Mouse (Mus musculus): ENCODE data around the gene Anks1. TPM values are rescaled to one million over a fixed set of nuclear protein-coding genes. Genes with fewer than 3 reads are reported as not detected.

Gene Anks1
- polyA plus RNA-seq, 1 experiment from 2014 or later = 18.7 TPM

GRCm38 (mm10) chr17:27911371-27911770 lies 2.3 kb downstream of the Anks1 start:
- WGBS = 92% methylated on average over 7 of the region's 7 CpGs
- Histone ChIP-seq H3K27me3 (ENCODE audit: insufficient read depth, low read length) (no peaks in the 10 kb centered on the region), H3K36me3 (ENCODE audit: insufficient read depth) (peaks cover 11% of the 10 kb centered on the region; the same call in 1 of the 2 replicates), H3K4me2 (peak overlapping the region; percentile 72), H3K4me1 (ENCODE audit: insufficient read depth) (peaks cover 3% of the 10 kb centered on the region; the same call in 1 of the 2 replicates), H3K9ac (no peak overlapping the region), H3K9me3 (ENCODE audit: low read depth, low read length) (no peaks in the 10 kb centered on the region), H3K4me3 (ENCODE audit: low read depth, low read length) (no peak overlapping the region), H3K27ac (ENCODE audit: low read depth) (no peak overlapping the region)
- DNase-seq (no peak), ATAC-seq (ENCODE audit: insufficient read depth) (no peak)
- no peak for TF ChIP-seq CTCF (IDR thresholded peaks at IDR 0.05; ENCODE audit: low read depth)

- H3K36me3 ChIP-seq (ENCODE audit: insufficient read depth) = peaks cover 11% of the 10 kb centered on the region; the same call in 1 of the 2 replicates
- no peaks in the 10 kb centered on the region for H3K9me3 ChIP-seq (ENCODE audit: low read depth, low read length)
- ATAC-seq (ENCODE audit: insufficient read depth) (no peak), DNase-seq (no peak)
- H3K9ac ChIP-seq = no peak overlapping the region
- H3K4me3 ChIP-seq (ENCODE audit: low read depth, low read length) = no peak overlapping the region
- no peak overlapping the region for H3K4me2 ChIP-seq
- H3K4me1 ChIP-seq (ENCODE audit: insufficient read depth) = no peaks in the 10 kb centered on the region
- whole genome bisulfite sequencing = 54% methylated on average over 4 of the region's 4 CpGs
- H3K27me3 ChIP-seq (ENCODE audit: insufficient read depth, low read length) = no peaks in the 10 kb centered on the region
- no peak for TF ChIP-seq CTCF (IDR thresholded peaks at IDR 0.05; ENCODE audit: low read depth)
- H3K27ac ChIP-seq (ENCODE audit: low read depth) = no peak overlapping the region
Observed at GRCm38 (mm10) chr17:27914742-27915141, 5.6 kb downstream of the Anks1 start.

- Histone ChIP-seq H3K27ac (ENCODE audit: low read depth) (peak overlapping the region; percentile 42; the same call in 1 of the 2 replicates), H3K9me3 (ENCODE audit: low read depth, low read length) (no peaks in the 10 kb centered on the region), H3K4me3 (ENCODE audit: low read depth, low read length) (no peak overlapping the region), H3K4me2 (no peak overlapping the region), H3K9ac (no peak overlapping the region), H3K27me3 (ENCODE audit: insufficient read depth, low read length) (no peaks in the 10 kb centered on the region), H3K36me3 (ENCODE audit: insufficient read depth) (peaks cover 11% of the 10 kb centered on the region; the same call in 1 of the 2 replicates), H3K4me1 (ENCODE audit: insufficient read depth) (0 out of 2 replicates have a peak, but pooled peaks cover 3% of the 10 kb centered on the region)
- peak; percentile 62; the same call in 1 of the 2 replicates for ATAC-seq (ENCODE audit: insufficient read depth)
- no peak for TF ChIP-seq CTCF (IDR thresholded peaks at IDR 0.05; ENCODE audit: low read depth)
- WGBS = 43% methylated on average over 4 of the region's 4 CpGs
- peak; percentile 67 for DNase-seq
Observed at GRCm38 (mm10) chr17:27916366-27916765, 7.3 kb downstream of the Anks1 start.

GRCm38 (mm10) chr17:27920676-27921075 lies 11.6 kb downstream of the Anks1 start:
- Histone ChIP-seq H3K9ac (no peak overlapping the region), H3K36me3 (ENCODE audit: insufficient read depth) (no peaks in the 10 kb centered on the region), H3K4me2 (no peak overlapping the region), H3K27ac (ENCODE audit: low read depth) (0 out of 2 replicates have a peak overlapping the region, but pooled peaks have one; percentile 32), H3K27me3 (ENCODE audit: insufficient read depth, low read length) (no peaks in the 10 kb centered on the region), H3K4me1 (ENCODE audit: insufficient read depth) (peaks cover 20% of the 10 kb centered on the region), H3K4me3 (ENCODE audit: low read depth, low read length) (no peak overlapping the region), H3K9me3 (ENCODE audit: low read depth, low read length) (no peaks in the 10 kb centered on the region)
- no peak for TF ChIP-seq CTCF (IDR thresholded peaks at IDR 0.05; ENCODE audit: low read depth)
- DNase-seq (peak; percentile 73), ATAC-seq (ENCODE audit: insufficient read depth) (peak; percentile 36; the same call in 1 of the 2 replicates)
- WGBS = 62% methylated on average over 4 of the region's 4 CpGs

GRCm38 (mm10) chr17:27922174-27922712 lies 13.1 kb downstream of the Anks1 start:
- 47% methylated on average over 11 of the region's 11 CpGs for WGBS
- Histone ChIP-seq H3K9ac (no peak overlapping the region), H3K4me1 (ENCODE audit: insufficient read depth) (peaks cover 25% of the 10 kb centered on the region), H3K4me3 (ENCODE audit: low read depth, low read length) (no peak overlapping the region), H3K4me2 (no peak overlapping the region), H3K27ac (ENCODE audit: low read depth) (no peak overlapping the region), H3K9me3 (ENCODE audit: low read depth, low read length) (no peaks in the 10 kb centered on the region), H3K27me3 (ENCODE audit: insufficient read depth, low read length) (no peaks in the 10 kb centered on the region), H3K36me3 (ENCODE audit: insufficient read depth) (no peaks in the 10 kb centered on the region)
- peak; percentile 76 for DNase-seq
- no peak for ATAC-seq (ENCODE audit: insufficient read depth)
- TF ChIP-seq CTCF (IDR thresholded peaks at IDR 0.05; ENCODE audit: low read depth) = no peak

- H3K9me3 ChIP-seq (ENCODE audit: low read depth, low read length) = no peaks in the 10 kb centered on the region
Observed at GRCm38 (mm10) chr17:27925054-27925453, 15.9 kb downstream of the Anks1 start.

GRCm38 (mm10) chr17:27925504-27925903 lies 16.4 kb downstream of the Anks1 start:
- 52% methylated on average over 7 of the region's 7 CpGs for WGBS
- Histone ChIP-seq H3K4me2 (no peak overlapping the region), H3K4me3 (ENCODE audit: low read depth, low read length) (no peak overlapping the region), H3K9me3 (ENCODE audit: low read depth, low read length) (no peaks in the 10 kb centered on the region), H3K27me3 (ENCODE audit: insufficient read depth, low read length) (no peaks in the 10 kb centered on the region), H3K9ac (no peak overlapping the region), H3K36me3 (ENCODE audit: insufficient read depth) (no peaks in the 10 kb centered on the region), H3K4me1 (ENCODE audit: insufficient read depth) (peaks cover 22% of the 10 kb centered on the region), H3K27ac (ENCODE audit: low read depth) (peak overlapping the region; percentile 77)
- DNase-seq (peak; percentile 80), ATAC-seq (ENCODE audit: insufficient read depth) (peak; percentile 70)
- TF ChIP-seq CTCF (IDR thresholded peaks at IDR 0.05; ENCODE audit: low read depth) = peak; percentile 34; the same call in 1 of the 2 replicates

More at GRCm38 (mm10) chr17:27925054-27925453, 15.9 kb downstream of the Anks1 start:
- peak; percentile 90 for DNase-seq
- peak overlapping the region; percentile 77 for H3K27ac ChIP-seq (ENCODE audit: low read depth)
- peak; percentile 87 for ATAC-seq (ENCODE audit: insufficient read depth)
- 12% methylated on average over 4 of the region's 4 CpGs for WGBS
- H3K4me2 ChIP-seq = no peak overlapping the region
- no peak overlapping the region for H3K4me3 ChIP-seq (ENCODE audit: low read depth, low read length)
- peaks cover 25% of the 10 kb centered on the region for H3K4me1 ChIP-seq (ENCODE audit: insufficient read depth)
- H3K36me3 ChIP-seq (ENCODE audit: insufficient read depth) = no peaks in the 10 kb centered on the region
- no peak overlapping the region for H3K9ac ChIP-seq
- no peaks in the 10 kb centered on the region for H3K27me3 ChIP-seq (ENCODE audit: insufficient read depth, low read length)
- no peak for TF ChIP-seq CTCF (IDR thresholded peaks at IDR 0.05; ENCODE audit: low read depth)
